Mouse (Mus musculus): ENCODE results near the gene Pip4k2b. TPM values are rescaled to one million over a fixed set of nuclear protein-coding genes. Genes with fewer than 3 reads are reported as not detected.
A peak's percentile ranks its signal among the peaks of the same experiment; 100 is the strongest.
"Not testable (repeated sequence)": the region's sequence is repeated elsewhere in the genome, so short reads cannot be mapped to it uniquely, and the experiment has no call there.

Pip4k2b gene
- polyA plus RNA-seq, 1 experiment from 2014 or later, result 0.65 TPM

DNA sequence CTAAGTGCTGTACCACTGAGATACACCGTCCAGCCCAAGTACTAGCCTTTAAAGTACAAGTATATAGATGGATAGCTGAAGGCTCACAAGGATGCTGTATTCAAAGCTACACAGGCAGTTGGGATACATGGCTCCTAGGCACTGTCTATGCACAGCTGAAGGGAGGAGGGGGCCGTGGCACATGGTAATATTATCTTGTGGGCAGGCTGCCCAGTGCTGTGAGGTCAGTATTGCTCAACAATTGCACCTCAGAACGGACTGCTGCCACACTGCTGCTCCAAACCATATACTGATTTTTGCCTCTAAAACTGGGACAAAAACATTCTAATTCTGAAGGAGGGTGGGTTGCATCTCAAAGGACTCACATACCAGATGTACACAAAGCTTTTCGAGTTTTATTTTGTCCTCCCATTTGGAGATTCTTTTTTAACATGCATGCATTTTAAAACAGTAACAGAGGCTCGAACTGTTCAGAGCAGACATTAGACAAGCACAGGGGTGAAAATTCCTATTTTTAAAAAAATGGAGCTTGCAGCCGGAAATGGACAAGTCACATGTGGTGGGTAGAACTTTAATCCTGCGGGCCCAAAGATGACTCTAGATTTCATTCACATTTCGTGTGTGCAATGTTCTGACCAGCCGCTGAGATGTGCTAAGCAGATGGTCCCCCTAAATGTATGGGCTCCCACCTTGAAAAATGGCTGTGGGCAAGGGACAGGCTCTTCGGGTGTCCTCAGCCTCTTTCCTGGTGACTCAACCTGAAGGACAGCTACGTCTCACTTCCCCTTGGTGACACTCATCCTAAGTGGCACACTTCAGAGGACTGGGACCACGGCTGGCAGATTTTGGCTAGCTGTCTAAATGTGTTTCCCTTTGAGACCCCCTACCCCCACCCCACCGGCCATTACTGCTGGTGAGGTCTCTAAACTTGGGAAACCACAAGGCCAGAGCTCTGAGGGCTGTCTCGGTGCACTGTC is 29.4 kb downstream of the Pip4k2b start:
- Histone ChIP-seq H3K9ac (ENCODE audit: low read depth, low read length) (no peak overlapping the region), H3K27me3 (ENCODE audit: control insufficient read depth, insufficient read depth, low read depth, low read length) (no peaks in the 10 kb centered on the region), H3K4me3 (ENCODE audit: low read depth, low read length) (no peak overlapping the region), H3K27ac (ENCODE audit: low read length) (no peak overlapping the region), H3K4me2 (ENCODE audit: low read depth, low read length) (no peak overlapping the region), H3K4me1 (ENCODE audit: control insufficient read depth, low read depth, low read length) (no peaks in the 10 kb centered on the region; the same call in 1 of the 2 replicates), H3K36me3 (ENCODE audit: control insufficient read depth, insufficient read depth) (peaks cover 7% of the 10 kb centered on the region; the same call in 1 of the 2 replicates), H3K9me3 (replicated peaks; ENCODE audit: control insufficient read depth, low read length) (no peaks in the 10 kb centered on the region)
- ATAC-seq (ENCODE audit: low read depth), result peak; percentile 64
- WGBS (ENCODE audit: insufficient replicate concordance), result 73% methylated on average over 14 of the region's 14 CpGs

DNA sequence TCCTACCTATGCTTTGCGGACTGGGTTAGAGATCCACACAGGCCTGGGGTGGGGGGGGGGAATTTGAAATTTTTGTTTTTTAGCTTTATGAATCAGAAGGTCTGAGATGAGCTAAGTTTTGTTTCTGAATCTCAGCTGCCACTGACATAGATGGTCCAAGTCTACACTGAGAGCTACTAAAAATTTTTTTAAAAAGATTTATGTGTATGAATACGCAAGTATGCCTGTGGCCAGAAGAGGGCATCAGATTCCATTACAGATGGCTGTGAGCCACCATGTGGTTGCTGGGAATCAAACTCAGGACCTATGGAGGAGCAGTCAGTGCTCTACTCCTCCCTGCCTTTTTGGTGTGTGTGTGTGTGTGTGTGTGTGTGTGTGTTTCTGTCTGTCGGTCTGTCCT is 30.1 kb downstream of the Pip4k2b start:
- Histone ChIP-seq H3K27ac (ENCODE audit: low read length) (no peak overlapping the region), H3K9me3 (replicated peaks; ENCODE audit: control insufficient read depth, low read length) (no peaks in the 10 kb centered on the region), H3K4me3 (ENCODE audit: low read depth, low read length) (no peak overlapping the region), H3K9ac (ENCODE audit: low read depth, low read length) (no peak overlapping the region), H3K36me3 (ENCODE audit: control insufficient read depth, insufficient read depth) (peaks cover 5% of the 10 kb centered on the region; the same call in 1 of the 2 replicates), H3K27me3 (ENCODE audit: control insufficient read depth, insufficient read depth, low read depth, low read length) (no peaks in the 10 kb centered on the region), H3K4me2 (ENCODE audit: low read depth, low read length) (no peak overlapping the region), H3K4me1 (ENCODE audit: control insufficient read depth, low read depth, low read length) (no peaks in the 10 kb centered on the region; the same call in 1 of the 2 replicates)
- ATAC-seq (ENCODE audit: low read depth), result no peak
- WGBS (ENCODE audit: insufficient replicate concordance), result 94% methylated on average over 3 of the region's 3 CpGs

DNA sequence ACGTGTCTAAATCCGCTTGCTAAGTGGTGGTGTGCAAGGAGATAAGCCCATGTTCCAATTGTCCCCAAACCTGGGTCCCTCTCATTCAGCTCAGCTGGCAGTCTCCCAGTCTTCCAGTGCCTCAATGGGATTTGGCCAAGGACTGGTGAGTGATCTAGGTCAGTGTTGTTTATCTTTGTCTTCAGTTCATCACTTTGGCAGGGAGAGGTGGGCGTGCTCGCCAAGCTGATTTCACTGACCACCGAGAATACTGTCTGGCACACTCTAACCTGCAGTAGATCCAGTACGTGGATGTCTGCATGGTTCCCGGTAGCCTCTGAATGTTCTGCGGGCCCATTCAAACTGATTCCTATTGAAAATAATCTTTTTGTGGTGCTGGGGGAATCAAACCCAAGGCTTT is 30.6 kb downstream of the Pip4k2b start:
- Histone ChIP-seq H3K4me1 (ENCODE audit: control insufficient read depth, low read depth, low read length) (no peaks in the 10 kb centered on the region; the same call in 1 of the 2 replicates), H3K4me2 (ENCODE audit: low read depth, low read length) (no peak overlapping the region), H3K9ac (ENCODE audit: low read depth, low read length) (no peak overlapping the region), H3K36me3 (ENCODE audit: control insufficient read depth, insufficient read depth) (peaks cover 4% of the 10 kb centered on the region; the same call in 1 of the 2 replicates), H3K9me3 (replicated peaks; ENCODE audit: control insufficient read depth, low read length) (no peaks in the 10 kb centered on the region), H3K27me3 (ENCODE audit: control insufficient read depth, insufficient read depth, low read depth, low read length) (no peaks in the 10 kb centered on the region), H3K4me3 (ENCODE audit: low read depth, low read length) (no peak overlapping the region), H3K27ac (ENCODE audit: low read length) (no peak overlapping the region)
- ATAC-seq (ENCODE audit: low read depth), result no peak
- WGBS (ENCODE audit: insufficient replicate concordance), result 72% methylated on average over 8 of the region's 8 CpGs

DNA sequence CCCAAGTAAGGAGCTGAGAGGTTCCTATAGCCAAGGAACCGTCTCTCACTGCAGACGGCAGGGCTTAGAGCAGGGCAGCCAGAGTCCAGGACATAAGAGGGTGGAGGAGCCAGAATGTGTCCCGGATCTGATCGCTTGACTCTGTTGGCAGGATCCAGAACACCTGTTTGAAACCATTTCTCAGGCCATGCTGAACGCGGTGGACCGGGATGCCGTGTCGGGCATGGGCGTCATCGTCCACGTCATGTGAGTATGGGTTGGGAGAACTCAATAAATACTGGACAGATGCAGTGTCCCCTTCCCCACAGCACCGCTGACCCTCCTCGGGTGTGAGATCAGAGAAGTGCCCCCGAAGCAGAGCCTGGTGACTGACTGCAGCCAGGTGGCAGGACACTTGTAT is 32.2 kb downstream of the Pip4k2b start:
- WGBS (ENCODE audit: insufficient replicate concordance), result 91% methylated on average over 15 of the region's 15 CpGs
- H3K4me2 ChIP-seq (ENCODE audit: low read depth, low read length), result no peak overlapping the region
- no peak overlapping the region for H3K9ac ChIP-seq (ENCODE audit: low read depth, low read length)
- peaks cover 12% of the 10 kb centered on the region for H3K36me3 ChIP-seq (ENCODE audit: control insufficient read depth, insufficient read depth)
- no peak overlapping the region for H3K27ac ChIP-seq (ENCODE audit: low read length)
- no peak overlapping the region for H3K4me3 ChIP-seq (ENCODE audit: low read depth, low read length)
- ATAC-seq (ENCODE audit: low read depth), result no peak
- no peaks in the 10 kb centered on the region; the same call in 1 of the 2 replicates for H3K4me1 ChIP-seq (ENCODE audit: control insufficient read depth, low read depth, low read length)
- no peaks in the 10 kb centered on the region for H3K9me3 ChIP-seq (replicated peaks; ENCODE audit: control insufficient read depth, low read length)
- H3K27me3 ChIP-seq (ENCODE audit: control insufficient read depth, insufficient read depth, low read depth, low read length), result no peaks in the 10 kb centered on the region

GRCm38 (mm10) chr11:97711200-97711900 is 33.2 kb downstream of the Pip4k2b start:
- 61% methylated on average over 13 of the region's 13 CpGs for WGBS (ENCODE audit: insufficient replicate concordance)
- H3K36me3 ChIP-seq (ENCODE audit: control insufficient read depth, insufficient read depth), result peaks cover 18% of the 10 kb centered on the region

GRCm38 (mm10) chr11:97710067-97710466 is 34.4 kb downstream of the Pip4k2b start:
- H3K4me2 ChIP-seq (ENCODE audit: low read depth, low read length); H3K4me1 ChIP-seq (ENCODE audit: control insufficient read depth, low read depth, low read length): not testable (repeated sequence)
- H3K36me3 ChIP-seq (ENCODE audit: control insufficient read depth, insufficient read depth), result peaks cover 18% of the 10 kb centered on the region

More at GRCm38 (mm10) chr11:97711200-97711900, 33.2 kb downstream of the Pip4k2b start:
- Histone ChIP-seq H3K4me2 (ENCODE audit: low read depth, low read length) (no peak overlapping the region), H3K9me3 (replicated peaks; ENCODE audit: control insufficient read depth, low read length) (no peaks in the 10 kb centered on the region), H3K27me3 (ENCODE audit: control insufficient read depth, insufficient read depth, low read depth, low read length) (no peaks in the 10 kb centered on the region), H3K9ac (ENCODE audit: low read depth, low read length) (no peak overlapping the region), H3K4me1 (ENCODE audit: control insufficient read depth, low read depth, low read length) (no peaks in the 10 kb centered on the region; the same call in 1 of the 2 replicates), H3K27ac (ENCODE audit: low read length) (no peak overlapping the region), H3K4me3 (ENCODE audit: low read depth, low read length) (no peak overlapping the region)
- ATAC-seq (ENCODE audit: low read depth), result no peak

GRCm38 (mm10) chr11:97703039-97703826 is 41.3 kb downstream of the Pip4k2b start, which contains the start of gene Psmb3:
TSS of gene Psmb3 (plus strand) at chr11:97703399.
- H3K27ac ChIP-seq (ENCODE audit: low read length), result peak within 1 kb of the TSS; percentile 67
- H3K36me3 ChIP-seq (ENCODE audit: control insufficient read depth, insufficient read depth), result peaks cover 14% of the 10 kb centered on the region
- H3K27me3 ChIP-seq (ENCODE audit: control insufficient read depth, insufficient read depth, low read depth, low read length), result peaks cover 40% of the 10 kb centered on the region
- ATAC-seq (ENCODE audit: low read depth), result peak; percentile 90
- H3K4me2 ChIP-seq (ENCODE audit: low read depth, low read length), result peak within 1 kb of the TSS; percentile 70
- 0% methylated on average over 35 of the region's 35 CpGs for WGBS (ENCODE audit: insufficient replicate concordance)
- H3K4me3 ChIP-seq (ENCODE audit: low read depth, low read length), result peak within 1 kb of the TSS; percentile 87
- H3K9ac ChIP-seq (ENCODE audit: low read depth, low read length), result peak within 1 kb of the TSS; percentile 79
- H3K9me3 ChIP-seq (replicated peaks; ENCODE audit: control insufficient read depth, low read length), result no peaks in the 10 kb centered on the region
- peaks cover 17% of the 10 kb centered on the region for H3K4me1 ChIP-seq (ENCODE audit: control insufficient read depth, low read depth, low read length)

More at GRCm38 (mm10) chr11:97710067-97710466, 34.4 kb downstream of the Pip4k2b start:
- not testable (repeated sequence) for H3K9me3 ChIP-seq (replicated peaks; ENCODE audit: control insufficient read depth, low read length); ATAC-seq (ENCODE audit: low read depth); H3K9ac ChIP-seq (ENCODE audit: low read depth, low read length); H3K27ac ChIP-seq (ENCODE audit: low read length); H3K4me3 ChIP-seq (ENCODE audit: low read depth, low read length); H3K27me3 ChIP-seq (ENCODE audit: control insufficient read depth, insufficient read depth, low read depth, low read length)
- 71% methylated on average over 2 of the region's 2 CpGs for WGBS (ENCODE audit: insufficient replicate concordance)

GRCm38 (mm10) chr11:97702393-97702745 is 42.1 kb downstream of the Pip4k2b start:
- H3K4me3 ChIP-seq (ENCODE audit: low read depth, low read length), result peak overlapping the region; percentile 87
- H3K27me3 ChIP-seq (ENCODE audit: control insufficient read depth, insufficient read depth, low read depth, low read length), result peaks cover 46% of the 10 kb centered on the region
- 0% methylated on average over 24 of the region's 24 CpGs for WGBS (ENCODE audit: insufficient replicate concordance)
- H3K9me3 ChIP-seq (replicated peaks; ENCODE audit: control insufficient read depth, low read length), result no peaks in the 10 kb centered on the region
- H3K27ac ChIP-seq (ENCODE audit: low read length), result peak overlapping the region; percentile 67
- H3K4me2 ChIP-seq (ENCODE audit: low read depth, low read length), result peak overlapping the region; percentile 70
- H3K4me1 ChIP-seq (ENCODE audit: control insufficient read depth, low read depth, low read length), result peaks cover 17% of the 10 kb centered on the region
- H3K9ac ChIP-seq (ENCODE audit: low read depth, low read length), result peak overlapping the region; percentile 43
- peaks cover 7% of the 10 kb centered on the region for H3K36me3 ChIP-seq (ENCODE audit: control insufficient read depth, insufficient read depth)
- ATAC-seq (ENCODE audit: low read depth), result peak; percentile 4; the same call in 1 of the 2 replicates

Data from liver, embryonic 16.5 days (tissue).